Mouse (Mus musculus) neural tube, embryonic 10.5 days (tissue): ENCODE results near the gene Rab5b.
"Not testable (repeated sequence)": the region's sequence is repeated elsewhere in the genome, so short reads cannot be mapped to it uniquely, and the experiment has no call there.

Source experiments
- DNase-seq: peaks from one replicate; pipeline ENCODE4 v3.0.0-alpha.2; 2017; ENCODE audit warnings: low spot score; ENCODE audit errors: extremely low spot score

Gene Rab5b

GRCm38 (mm10) chr10:128695992-128696807 lies at the start of gene Rab5b:
TSS of gene Rab5b (minus strand) at chr10:128696264.
- DNase-seq: peak; percentile 98

GRCm38 (mm10) chr10:128744680-128745601 lies 48.9 kb upstream of the Rab5b start, which contains the start of gene Dgka:
TSS of gene Dgka (minus strand) at chr10:128744855.
- peak; percentile 37 for DNase-seq

- no peak for DNase-seq
These were observed 48.1 kb upstream of the Rab5b start for GRCm38 (mm10) chr10:128744211-128744610.

- peak; percentile 70 for DNase-seq
These were observed 47.7 kb upstream of the Rab5b start for GRCm38 (mm10) chr10:128743791-128744191.

- no peak for DNase-seq
These were observed 47.2 kb upstream of the Rab5b start for GRCm38 (mm10) chr10:128743235-128743634.

- no peak for DNase-seq
These were observed 46.6 kb upstream of the Rab5b start for GRCm38 (mm10) chr10:128742616-128743015.

- DNase-seq: no peak
These were observed 44.2 kb upstream of the Rab5b start for GRCm38 (mm10) chr10:128740296-128740695.

- no peak for DNase-seq
These were observed 41.4 kb upstream of the Rab5b start for GRCm38 (mm10) chr10:128737435-128737834.

- DNase-seq: no peak
These were observed 35.9 kb upstream of the Rab5b start for GRCm38 (mm10) chr10:128731992-128732391.

- peak; percentile 60 for DNase-seq
These were observed 35.0 kb upstream of the Rab5b start for GRCm38 (mm10) chr10:128731002-128731433.

- no peak for DNase-seq
These were observed 32.0 kb upstream of the Rab5b start for GRCm38 (mm10) chr10:128728059-128728458.

GRCm38 (mm10) chr10:128725466-128725865 lies 29.4 kb upstream of the Rab5b start:
- DNase-seq: not testable (repeated sequence)

- no peak for DNase-seq
These were observed 19.8 kb upstream of the Rab5b start for GRCm38 (mm10) chr10:128715559-128716537.

GRCm38 (mm10) chr10:128711318-128711717 lies 15.3 kb upstream of the Rab5b start:
- not testable (repeated sequence) for DNase-seq

GRCm38 (mm10) chr10:128705317-128705693 lies 9.2 kb upstream of the Rab5b start:
- DNase-seq: no peak

- peak; percentile 94 for DNase-seq
These were observed 8.6 kb upstream of the Rab5b start, which contains the start of gene Cdk2 for GRCm38 (mm10) chr10:128704491-128705316. TSS of gene Cdk2 (minus strand) at chr10:128705031.

- no peak for DNase-seq
These were observed 7.8 kb upstream of the Rab5b start, which contains the start of gene Pmel for GRCm38 (mm10) chr10:128703895-128704294. TSS of gene Pmel (plus strand) at chr10:128704195.

GRCm38 (mm10) chr10:128702328-128703007 lies 6.4 kb upstream of the Rab5b start:
- DNase-seq: no peak

GRCm38 (mm10) chr10:128700712-128701111 lies 4.6 kb upstream of the Rab5b start:
- DNase-seq: no peak
